Mouse (Mus musculus) C2C12 (cell line): ENCODE data around the gene Rai14.

ENCODE experiments used
- CTCF ChIP-seq: IDR thresholded peaks from one replicate; pipeline ENCODE4 v1.5.1; 2011; ENCODE audit not compliant: control insufficient read depth, insufficient read depth, insufficient read length
- MYOD1 ChIP-seq: IDR thresholded peaks from one replicate; pipeline ENCODE4 v1.6.1; 2011; ENCODE audit warnings: low read depth; ENCODE audit not compliant: control insufficient read depth, insufficient read length

DNA sequence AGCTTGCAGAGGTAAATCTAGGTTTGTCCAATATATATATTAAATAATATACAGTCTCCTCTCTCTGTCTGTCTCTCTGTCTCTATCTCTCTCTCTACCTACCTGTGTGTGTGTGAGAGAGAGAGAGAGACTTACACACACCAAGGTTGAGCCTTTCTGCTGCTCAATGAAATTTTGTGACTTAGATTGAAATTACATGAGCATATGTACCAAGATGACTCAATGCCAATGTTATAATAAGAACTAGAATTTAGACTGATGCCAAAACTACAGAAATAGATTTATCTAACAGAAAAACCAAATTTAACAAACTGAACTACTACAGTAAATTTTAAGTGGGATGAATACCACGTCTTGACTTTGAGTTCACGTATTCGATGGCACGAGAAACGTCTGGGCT is 33.9 kb downstream of the Rai14 start:
- no peak for TF ChIP-seq CTCF
- TF ChIP-seq MYOD1: no peak
